Mouse (Mus musculus) spleen, adult 2 months (tissue): Measurements from ENCODE around the gene Slc45a3.

ENCODE experiments used
- CTCF ChIP-seq: fragments of 200-500 bp; IDR thresholded peaks from 2 replicates; pipeline ENCODE4 v1.5.1; 2011; ENCODE audit warnings: mild to moderate bottlenecking, inconsistent platforms; ENCODE audit not compliant: insufficient read depth, insufficient read length, insufficient replicate concordance; ENCODE audit errors: extremely low read depth
- POLR2A ChIP-seq: fragments of 200-500 bp; IDR thresholded peaks from 2 replicates; pipeline ENCODE4 v1.6.1; 2011; ENCODE audit warnings: low read depth, low read length, inconsistent platforms

GRCm38 (mm10) chr1:132012861-132013260 is 50.1 kb downstream of the Slc45a3 start:
- TF ChIP-seq CTCF (no peak), POLR2A (no peak)
